Mouse (Mus musculus) natural killer cell, adult 2 months (primary cell): ENCODE measurements around the gene Nos2.
"Not testable (repeated sequence)": the region's sequence is repeated elsewhere in the genome, so short reads cannot be mapped to it uniquely, and the experiment has no call there.

Experiments used
- DNase-seq, 2 experiments: peaks; one replicate each; pipeline ENCODE4 v3.0.0; 2022; ENCODE audit warnings: low spot score in 2 of 2

Gene Nos2

DNA sequence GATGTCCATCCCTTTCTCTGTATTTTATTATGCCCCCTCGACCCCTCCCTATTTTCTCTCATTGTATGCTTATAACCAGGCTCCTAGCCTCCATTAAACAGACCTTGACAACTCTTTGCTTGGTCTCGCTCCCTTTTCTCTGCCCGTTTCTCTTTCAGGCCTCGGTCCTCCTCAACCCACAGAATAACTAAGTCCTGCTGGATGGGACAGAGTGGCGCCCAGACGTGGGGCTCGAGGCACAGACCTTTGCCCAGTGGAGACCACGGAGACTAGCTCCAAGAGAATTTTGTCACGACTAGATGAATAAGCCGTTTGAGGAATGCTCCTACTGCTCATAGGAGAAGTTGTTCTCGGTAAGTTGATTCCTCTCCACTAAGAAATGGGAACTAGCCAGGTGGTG is 68.6 kb downstream of the Nos2 start:
- DNase-seq: not testable (repeated sequence)

DNA sequence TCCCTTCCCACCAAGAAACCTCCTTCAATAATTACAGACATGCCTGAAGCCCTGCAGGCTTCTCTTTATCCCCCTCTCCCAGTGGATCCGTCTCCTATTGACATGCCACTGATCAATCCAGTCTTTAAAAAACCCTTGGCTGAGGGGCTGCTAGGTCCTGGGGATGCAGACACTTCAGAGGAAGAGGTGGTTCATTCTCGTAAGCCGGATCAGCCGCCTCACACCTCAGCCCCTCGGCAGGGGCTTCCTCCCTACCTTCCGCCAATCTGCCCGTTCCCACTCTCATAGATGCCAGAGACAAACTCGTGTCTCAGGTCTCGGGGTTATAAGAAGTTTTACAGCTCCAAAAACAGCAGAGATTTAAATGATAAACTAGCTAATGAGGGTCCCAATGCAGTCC is 69.5 kb downstream of the Nos2 start:
- no peak for DNase-seq

GRCm38 (mm10) chr11:78990875-78991543 is 70.4 kb downstream of the Nos2 start:
- DNase-seq: not testable (repeated sequence)

DNA sequence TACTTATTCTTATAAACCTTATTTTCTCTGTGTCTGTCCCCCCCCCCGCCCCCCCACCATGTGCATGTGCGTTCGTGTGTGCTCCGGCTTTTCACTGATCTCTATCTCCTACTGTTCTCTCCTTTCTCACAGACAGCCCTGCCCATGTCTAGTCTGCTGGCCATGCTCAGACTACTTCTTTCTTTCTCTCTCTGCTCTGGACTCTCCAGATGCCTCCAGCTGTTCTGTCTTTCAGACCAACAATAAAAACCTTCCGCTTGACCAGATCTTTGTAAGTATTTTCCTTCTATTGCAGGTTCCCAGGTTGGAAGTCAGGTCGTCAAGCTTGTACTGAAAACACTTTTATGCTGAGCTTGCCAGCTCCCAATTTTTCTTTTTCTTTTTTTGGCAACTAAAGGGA is 78.5 kb downstream of the Nos2 start:
- no peak for DNase-seq

DNA sequence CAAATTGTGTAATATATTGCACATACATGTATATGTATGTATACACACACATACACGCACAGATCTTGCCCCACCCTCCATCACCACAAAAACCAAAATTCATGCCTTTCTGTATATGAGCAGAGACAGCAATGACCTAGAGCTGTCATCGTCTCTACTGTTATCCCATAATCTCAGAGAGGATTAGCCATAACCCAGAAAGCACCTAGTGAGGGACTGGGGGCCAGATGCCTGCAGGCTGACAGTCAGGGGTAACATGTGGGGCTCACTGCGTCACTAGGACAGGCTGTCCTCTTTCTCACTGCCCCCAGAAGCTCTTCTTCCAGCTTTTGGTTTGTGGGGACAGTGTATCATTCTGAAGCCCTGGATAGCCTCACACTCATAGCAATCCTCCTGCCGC is 81.3 kb downstream of the Nos2 start:
- DNase-seq: no peak

DNA sequence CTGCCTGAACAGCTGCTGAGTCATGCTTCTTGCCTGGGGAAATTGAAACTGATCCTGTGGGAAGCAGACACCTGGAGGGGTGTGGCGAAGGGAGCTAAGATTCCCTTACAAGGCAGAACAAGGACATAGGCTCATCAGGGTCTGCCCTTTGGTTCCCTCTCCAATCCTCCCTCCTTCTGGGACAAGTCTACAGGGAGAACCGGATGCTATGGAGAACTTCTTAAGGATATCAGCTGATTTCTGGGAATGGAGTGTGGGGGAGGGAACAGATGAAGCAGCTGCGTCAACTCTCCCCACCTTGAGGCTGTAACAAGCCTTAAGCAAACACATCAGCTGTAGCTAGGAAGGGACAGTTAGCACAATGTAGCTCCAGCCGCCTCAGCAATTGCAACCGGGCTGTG is 82.0 kb downstream of the Nos2 start:
- DNase-seq: no peak

- no peak for DNase-seq
Observed at GRCm38 (mm10) chr11:79003053-79003768, 82.6 kb downstream of the Nos2 start.

DNA sequence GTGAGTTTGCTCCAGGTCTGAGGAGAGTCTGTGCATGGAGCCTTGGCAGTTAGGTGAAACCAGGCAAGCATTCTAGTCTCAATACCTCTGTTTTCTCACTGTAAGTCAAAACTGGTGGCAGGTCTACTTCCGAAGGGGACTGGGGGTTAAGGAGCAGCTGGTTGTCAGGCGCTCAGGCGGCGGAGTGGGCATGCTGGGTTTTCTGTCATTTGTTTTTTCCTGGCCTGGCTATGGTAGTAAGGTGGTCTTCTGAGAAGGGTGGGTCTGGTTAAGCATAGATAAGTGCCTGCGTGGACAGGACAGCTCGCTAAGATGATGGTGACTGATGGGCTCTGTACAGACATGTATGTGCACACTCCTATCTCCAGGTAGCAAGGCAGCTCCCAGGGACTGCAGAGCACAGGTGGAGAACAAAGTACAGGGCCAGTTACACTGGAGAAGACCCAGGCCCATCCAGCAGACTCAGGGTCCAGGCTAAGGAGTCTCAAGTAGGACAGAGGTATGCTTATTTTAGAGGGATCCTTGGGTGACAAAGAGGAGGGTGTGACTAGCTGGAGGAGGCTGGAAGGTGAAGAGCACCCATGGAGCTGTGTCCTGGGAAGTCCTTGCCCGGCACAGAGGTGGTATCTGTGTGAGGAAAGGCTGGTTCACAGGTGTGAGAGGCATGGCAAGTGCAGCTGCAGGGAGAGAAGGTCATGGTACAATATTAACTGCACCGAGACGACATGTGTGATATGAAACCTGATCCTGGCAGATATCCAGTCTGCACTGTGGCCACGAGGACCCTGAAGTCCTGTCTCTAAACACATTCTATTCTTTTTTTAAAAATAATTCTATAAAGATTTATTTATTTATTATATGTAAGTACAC is 83.4 kb downstream of the Nos2 start:
- DNase-seq: no peak

- DNase-seq: no peak
Observed at GRCm38 (mm10) chr11:79005578-79006394, 85.2 kb downstream of the Nos2 start.

GRCm38 (mm10) chr11:79006417-79006816 is 85.8 kb downstream of the Nos2 start:
- DNase-seq: no peak

DNA sequence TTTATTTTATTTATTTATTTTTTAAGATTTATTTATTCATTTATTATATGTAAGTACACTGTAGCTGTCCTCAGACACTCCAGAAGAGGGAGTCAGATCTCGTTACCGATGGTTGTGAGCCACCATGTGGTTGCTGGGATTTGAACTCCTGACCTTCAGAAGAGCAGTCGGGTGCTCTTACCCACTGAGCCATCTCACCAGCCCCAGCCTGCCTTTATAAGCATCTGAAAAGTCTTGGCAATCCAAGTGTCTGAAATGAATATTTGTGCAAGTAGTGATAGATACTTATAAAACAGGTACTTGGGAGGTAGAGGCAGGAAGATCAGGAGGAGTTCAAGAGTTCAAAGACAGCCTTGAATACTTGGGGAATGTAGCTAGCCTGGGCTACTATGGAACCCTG is 86.8 kb downstream of the Nos2 start:
- not testable (repeated sequence) for DNase-seq

DNA sequence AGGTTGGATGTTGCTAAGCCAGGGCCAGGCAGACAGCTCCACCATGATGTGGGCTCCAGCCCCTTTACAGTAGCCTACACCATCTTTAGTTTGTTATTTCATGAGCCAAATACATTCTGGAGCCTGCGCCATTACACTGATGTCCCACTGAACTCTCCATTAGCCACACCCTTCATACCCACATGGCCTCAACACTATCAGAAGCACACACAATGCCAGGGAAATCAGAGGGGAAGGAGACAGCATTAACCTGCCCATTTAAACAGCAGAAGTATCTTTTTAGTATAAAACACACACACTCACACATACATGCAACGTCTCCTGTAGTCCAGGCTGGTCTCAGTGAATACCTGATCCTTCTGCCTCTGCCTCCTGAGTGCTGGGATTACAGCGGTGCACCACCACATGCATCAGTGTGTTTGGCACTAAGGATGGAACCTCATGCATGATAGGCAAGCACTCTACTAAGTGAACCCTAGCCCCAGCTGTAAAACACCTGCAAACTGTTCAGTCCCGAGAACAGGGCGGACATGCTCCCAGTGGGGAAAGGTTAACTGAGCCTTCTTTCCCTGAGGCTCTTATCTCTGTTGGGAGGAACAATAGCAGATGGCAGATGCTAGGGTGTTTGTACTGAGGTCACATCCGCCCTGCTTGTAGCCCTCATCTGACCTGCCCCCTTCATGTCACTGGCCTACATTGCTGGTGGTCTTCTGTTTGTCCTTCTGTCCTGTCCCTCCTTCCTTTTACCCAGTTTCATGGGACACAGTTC is 87.6 kb downstream of the Nos2 start:
- DNase-seq: no peak

- DNase-seq: no peak
Observed at GRCm38 (mm10) chr11:79008891-79009290, 88.3 kb downstream of the Nos2 start.
